ENCODE assay signal across 26 mouse cellular contexts in genomic region chr1:95644292-95644691, GRCm38 (mm10).
"Had no signal": no experiment of that assay in that cellular context is flagged by ENCODE, and none has a peak within 500 bp of the region (broad histone marks: within the 10 kb centered on the region; RNA-seq: fewer than 3 reads in every experiment).

No protein-coding gene starts in this region.

- H3K36me3 ChIP-seq: heart, embryonic 13.5 days; heart, embryonic 15.5 days; hindbrain, embryonic 13.5 days; hindbrain, embryonic 15.5 days; kidney, embryonic 15.5 days; limb, embryonic 13.5 days; limb, embryonic 15.5 days; liver, embryonic 12.5 days had no signal

- H3K27ac ChIP-seq: gastrocnemius, adult 2 months; heart, adult 2 months; heart, embryonic 13.5 days; heart, embryonic 15.5 days; hindbrain, embryonic 13.5 days; hindbrain, embryonic 15.5 days; hindbrain, postnatal 0 days; kidney, embryonic 15.5 days; kidney, postnatal 0 days; limb, embryonic 13.5 days; limb, embryonic 15.5 days; liver, embryonic 12.5 days; liver, embryonic 14.5 days had no signal

- H3K4me2 ChIP-seq: heart, embryonic 11.5 days; heart, embryonic 13.5 days; heart, embryonic 15.5 days; hindbrain, embryonic 13.5 days; hindbrain, embryonic 15.5 days; kidney, embryonic 15.5 days; limb, embryonic 13.5 days; limb, embryonic 15.5 days; liver, embryonic 12.5 days had no signal

- ATAC-seq: hindbrain, postnatal 0 days; intestine, embryonic 16.5 days; liver, embryonic 12.5 days had no signal

- DNase-seq: gastrocnemius, adult 2 months; gastrocnemius, postnatal 10 days; gastrocnemius, postnatal 25 days; heart, adult 11 months; heart, adult 2 months; heart, postnatal 10 days; heart, postnatal 36 days; kidney, adult 11 months; kidney, adult 2 months; kidney, adult 9 months; kidney, postnatal 14 days; kidney, postnatal 36 days; left cerebral cortex, postnatal 4 days had no signal

- H3K9ac ChIP-seq: heart, embryonic 13.5 days; heart, embryonic 15.5 days; hindbrain, embryonic 13.5 days; hindbrain, embryonic 15.5 days; kidney, embryonic 15.5 days; limb, embryonic 13.5 days; limb, embryonic 15.5 days; liver, embryonic 12.5 days; liver, embryonic 14.5 days had no signal

- H3K4me3 ChIP-seq: gastrocnemius, adult 2 months; heart, adult 2 months; heart, embryonic 13.5 days; heart, embryonic 15.5 days; hindbrain, embryonic 13.5 days; hindbrain, embryonic 15.5 days; kidney, embryonic 15.5 days; limb, embryonic 13.5 days; limb, embryonic 15.5 days; liver, embryonic 12.5 days had no signal

- H3K9me3 ChIP-seq: heart, embryonic 13.5 days; heart, embryonic 15.5 days; hindbrain, embryonic 13.5 days; hindbrain, embryonic 15.5 days; kidney, embryonic 15.5 days; limb, embryonic 13.5 days; limb, embryonic 15.5 days; liver, embryonic 12.5 days had no signal

- H3K4me1 ChIP-seq: heart, embryonic 13.5 days; heart, embryonic 15.5 days; hindbrain, embryonic 13.5 days; hindbrain, embryonic 15.5 days; kidney, embryonic 15.5 days; limb, embryonic 13.5 days; limb, embryonic 15.5 days; liver, embryonic 12.5 days had no signal

- H3K27me3 ChIP-seq: heart, embryonic 13.5 days; heart, embryonic 15.5 days; hindbrain, embryonic 13.5 days; hindbrain, embryonic 15.5 days; kidney, embryonic 15.5 days; limb, embryonic 13.5 days; limb, embryonic 15.5 days; liver, embryonic 12.5 days had no signal
